Mouse (Mus musculus) kidney, embryonic 16.5 days (tissue): Measurements from ENCODE around the gene Sh3bgrl3. TPM values are rescaled to one million over a fixed set of nuclear protein-coding genes. Genes with fewer than 3 reads are reported as not detected.
"Not testable (repeated sequence)": the region's sequence is repeated elsewhere in the genome, so short reads cannot be mapped to it uniquely, and the experiment has no call there.

Source experiments
- ATAC-seq: fragments of 200-750 bp; cut with Nextera tagmentation; 2 replicates; pipeline ENCODE4 v1.8.0; 2017; ENCODE audit warnings: moderate TSS enrichment; ENCODE audit not compliant: low FRiP score, low TSS enrichment
- H3K27ac ChIP-seq: fragments of 300-500 bp; sonication (generic); 2 replicates; pipeline ENCODE4 v1.5.1; 2014; ENCODE audit warnings: low read length
- H3K27me3 ChIP-seq: fragments of 300-500 bp; sonication (generic); 2 replicates; pipeline ENCODE4 v1.6.1; 2014; ENCODE audit warnings: low read length, control low read depth, mixed read lengths; ENCODE audit not compliant: insufficient read depth
- H3K36me3 ChIP-seq: fragments of 300-500 bp; sonication (generic); 2 replicates; pipeline ENCODE4 v1.6.1; 2014; ENCODE audit warnings: low read length, control low read depth, mixed read lengths; ENCODE audit not compliant: insufficient read depth
- H3K4me1 ChIP-seq: fragments of 300-500 bp; sonication (generic); 2 replicates; pipeline ENCODE4 v1.6.1; 2014; ENCODE audit warnings: low read length, control low read depth, mixed read lengths; ENCODE audit not compliant: insufficient read depth
- H3K4me2 ChIP-seq: fragments of 300-500 bp; sonication (generic); replicated peaks from 2 replicates; pipeline ENCODE4 v1.6.1; 2014; ENCODE audit warnings: low read depth, low read length
- H3K4me3 ChIP-seq: fragments of 300-500 bp; sonication (generic); 2 replicates; pipeline ENCODE4 v1.5.1; 2014; ENCODE audit warnings: mild to moderate bottlenecking, low read length
- H3K9ac ChIP-seq: fragments of 300-500 bp; sonication (generic); replicated peaks from 2 replicates; pipeline ENCODE4 v1.6.1; 2014; ENCODE audit warnings: low read length
- H3K9me3 ChIP-seq: fragments of 300-500 bp; sonication (generic); 2 replicates; pipeline ENCODE4 v1.6.1; 2016; ENCODE audit warnings: low read length, control low read depth
- WGBS: fragments of 180-500 bp; shearing (Covaris S2); extraction: QIAGEN DNeasy Blood & Tissue Kit; methylation state at CpG from one replicate; pipeline ENCODE4 v1.1.7; 2014; 5-methylcytosine and 5-hydroxymethylcytosine counted together
- polyA plus RNA-seq: library from polyadenylated mRNA; unstranded; fragments of >200 nt; fragmentation: Nextera tagmentation; extraction: Ambion mirVana; gene quantifications from 2 replicates; pipeline ENCODE4 v1.2.1, GENCODE M21; 2015

The Sh3bgrl3 gene
- polyA plus RNA-seq: 389 and 435 TPM in 2 replicates

DNA sequence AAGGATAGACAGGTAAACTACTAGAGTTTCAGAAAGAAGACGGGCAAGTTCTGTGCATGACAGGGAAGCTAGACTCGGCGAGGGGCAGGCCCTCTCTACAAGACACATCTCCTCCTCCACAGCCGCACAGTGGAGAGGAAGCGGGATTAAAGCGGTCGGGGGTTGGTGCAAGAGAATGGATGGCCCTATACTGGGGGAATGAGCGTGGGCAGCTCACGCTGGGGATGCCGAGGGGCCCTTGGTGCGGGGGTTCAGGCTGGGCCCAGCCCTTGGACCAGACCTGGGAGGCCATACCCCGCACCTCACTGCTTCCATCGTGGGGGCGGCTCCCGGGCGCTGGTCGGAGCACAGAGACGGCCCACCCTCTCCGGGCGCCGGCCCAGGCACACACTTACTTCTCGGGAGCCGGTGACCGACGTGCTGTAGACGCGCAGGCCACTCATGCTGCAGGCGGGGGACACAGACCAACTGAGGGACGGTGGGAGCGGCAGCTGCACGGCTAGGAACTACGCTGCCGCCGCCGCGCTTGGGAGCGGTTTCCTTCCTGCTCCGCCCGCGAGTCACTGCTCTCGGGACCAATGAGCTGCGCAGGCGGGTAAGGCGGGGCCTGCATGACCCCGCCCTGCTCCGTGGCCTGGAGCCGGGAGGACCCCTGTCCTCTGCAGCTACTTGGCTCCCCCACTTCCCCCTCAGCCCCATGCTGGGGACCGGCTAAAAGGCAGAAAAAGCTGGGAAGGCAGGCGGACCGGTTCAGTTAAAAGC is at the start of gene Sh3bgrl3:
Gene Sh3bgrl3, minus strand, starts transcription at position 569 of the 762 bp plus-strand sequence.
- Histone ChIP-seq H3K4me1 (peaks cover 25% of the 10 kb centered on the region), H3K4me3 (peak within 1 kb of the TSS; percentile 86), H3K36me3 (peaks cover 7% of the 10 kb centered on the region; the same call in 1 of the 2 replicates), H3K27me3 (no peaks in the 10 kb centered on the region), H3K4me2 (peak within 1 kb of the TSS; percentile 88), H3K27ac (peak within 1 kb of the TSS; percentile 95), H3K9me3 (no peaks in the 10 kb centered on the region), H3K9ac (peak within 1 kb of the TSS; percentile 90)
- ATAC-seq: peak; percentile 94
- under 1% methylated on average over 49 of the region's 50 CpGs for WGBS

DNA sequence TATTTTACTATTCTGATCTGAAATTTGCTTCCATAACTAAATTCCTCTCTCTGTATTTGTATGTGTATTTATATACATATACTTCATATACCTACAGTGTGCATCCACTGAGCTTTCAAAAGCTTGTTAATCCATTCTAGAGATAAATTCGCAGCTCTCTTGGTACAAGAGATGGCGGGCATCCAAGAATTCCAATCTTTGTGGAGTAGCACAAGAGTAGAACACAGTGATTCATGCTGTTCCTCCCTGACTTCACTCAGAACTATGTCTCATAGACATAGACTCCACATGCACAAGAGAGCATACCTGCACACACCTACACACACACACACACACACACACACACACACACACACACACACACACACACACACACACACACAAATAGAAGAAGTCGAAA is 43.8 kb upstream of the Sh3bgrl3 start:
- ATAC-seq: no peak
- Histone ChIP-seq H3K27ac (no peak overlapping the region), H3K27me3 (no peaks in the 10 kb centered on the region), H3K36me3 (peaks cover 3% of the 10 kb centered on the region; the same call in 1 of the 2 replicates), H3K9ac (no peak overlapping the region), H3K9me3 (no peaks in the 10 kb centered on the region), H3K4me2 (no peak overlapping the region), H3K4me3 (no peak overlapping the region), H3K4me1 (no peaks in the 10 kb centered on the region)
- WGBS: 78% methylated on average over 3 of the region's 3 CpGs

DNA sequence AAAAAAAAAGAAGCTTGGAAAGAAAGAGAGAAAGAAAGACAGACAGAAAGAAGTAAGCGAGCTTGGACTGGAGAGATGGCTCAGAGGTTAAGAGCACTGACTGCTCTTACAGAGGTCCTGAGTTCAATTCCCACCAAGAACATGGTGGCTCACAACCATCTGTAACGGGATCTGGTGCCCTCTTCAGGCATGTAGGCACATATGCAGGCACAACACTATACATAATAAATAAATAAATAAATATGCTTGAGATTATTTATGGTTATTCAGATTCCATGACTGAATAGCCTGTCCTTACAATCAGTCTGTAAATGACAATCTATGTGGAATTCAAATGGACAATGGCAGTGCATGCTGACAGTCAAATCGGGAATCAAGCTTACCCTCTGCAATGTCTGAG is 38.3 kb upstream of the Sh3bgrl3 start:
- no peak overlapping the region for H3K27ac ChIP-seq
- H3K4me3 ChIP-seq: no peak overlapping the region
- ATAC-seq: no peak

DNA sequence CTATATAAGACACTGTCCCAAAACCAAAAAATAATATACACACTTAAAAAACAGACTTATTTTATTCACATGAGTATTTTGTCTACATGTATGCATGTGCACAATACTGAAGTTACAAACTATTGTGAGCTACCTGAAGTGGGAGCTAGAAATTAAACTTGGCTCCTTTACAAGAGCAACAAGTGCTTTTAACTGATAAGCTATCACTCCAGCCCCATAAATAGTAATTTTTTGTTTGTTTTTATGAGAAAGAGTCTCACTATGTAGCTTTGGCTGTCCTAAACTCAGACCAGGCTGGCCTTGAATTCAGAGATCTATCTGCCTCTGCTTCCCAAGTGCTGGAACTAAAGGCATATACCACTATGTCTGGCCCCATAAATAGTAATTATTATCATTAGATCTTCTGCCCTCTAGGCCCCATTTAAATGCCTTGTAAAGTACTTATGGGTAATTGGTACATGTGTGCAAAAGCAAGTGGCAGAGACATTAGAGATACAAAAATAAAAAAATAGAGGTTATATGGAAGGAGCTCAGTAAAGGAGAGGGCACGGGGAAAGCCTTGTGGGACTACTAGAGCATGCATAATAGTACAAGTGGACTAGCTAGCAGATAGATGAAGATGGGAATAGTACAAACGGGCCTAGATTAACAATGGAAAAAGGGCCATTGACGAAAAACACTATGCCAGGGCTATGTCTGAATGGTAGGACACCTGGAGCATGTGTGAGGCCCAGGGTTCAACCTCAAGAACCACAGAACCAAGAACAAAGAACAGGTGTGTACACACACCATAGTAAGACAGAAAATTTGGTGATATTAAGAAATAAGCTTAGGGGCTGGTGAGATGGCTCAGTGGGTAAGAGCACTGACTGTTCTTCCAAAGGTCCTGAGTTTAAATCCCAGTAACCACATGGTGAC is 37.2 kb upstream of the Sh3bgrl3 start:
- ATAC-seq: no peak
- H3K36me3 ChIP-seq: peaks cover 7% of the 10 kb centered on the region
- WGBS: 79% methylated on average over 3 of the region's 3 CpGs
- no peaks in the 10 kb centered on the region for H3K27me3 ChIP-seq
- no peaks in the 10 kb centered on the region for H3K4me1 ChIP-seq
- H3K4me3 ChIP-seq: no peak overlapping the region
- no peak overlapping the region for H3K27ac ChIP-seq
- H3K4me2 ChIP-seq: no peak overlapping the region
- no peaks in the 10 kb centered on the region for H3K9me3 ChIP-seq
- H3K9ac ChIP-seq: no peak overlapping the region

More for the DNA sequence above, 38.3 kb upstream of the Sh3bgrl3 start:
- H3K9me3 ChIP-seq: no peaks in the 10 kb centered on the region
- 91% methylated on average over 3 of the region's 3 CpGs for WGBS
- no peaks in the 10 kb centered on the region for H3K27me3 ChIP-seq
- H3K9ac ChIP-seq: no peak overlapping the region
- peaks cover 7% of the 10 kb centered on the region for H3K36me3 ChIP-seq
- H3K4me1 ChIP-seq: no peaks in the 10 kb centered on the region
- no peak overlapping the region for H3K4me2 ChIP-seq

DNA sequence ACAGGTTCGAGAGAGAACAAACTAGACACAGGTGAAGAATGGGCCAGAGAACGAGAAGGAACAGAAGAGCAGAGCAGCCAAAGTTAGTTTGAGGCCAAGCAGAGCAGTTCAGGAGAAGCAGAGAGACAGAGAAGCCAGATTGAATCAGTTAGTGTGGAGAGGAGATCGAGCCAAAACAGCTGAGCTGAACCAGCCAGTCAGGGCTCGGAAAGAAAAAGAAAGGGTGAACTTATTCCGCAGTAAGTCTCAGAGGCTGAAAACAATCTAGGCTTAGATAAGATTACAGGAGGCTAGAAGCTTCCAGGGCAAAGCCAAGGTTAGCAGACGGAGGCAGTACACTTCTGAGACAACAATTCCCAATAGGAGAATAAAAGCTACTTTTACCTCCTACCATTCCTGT is 36.4 kb upstream of the Sh3bgrl3 start:
- Histone ChIP-seq H3K4me3 (peak overlapping the region; percentile 6; the same call in 1 of the 2 replicates), H3K4me1 (no peaks in the 10 kb centered on the region), H3K36me3 (peaks cover 7% of the 10 kb centered on the region), H3K9ac (no peak overlapping the region), H3K27ac (peak overlapping the region; percentile 54), H3K27me3 (no peaks in the 10 kb centered on the region), H3K9me3 (no peaks in the 10 kb centered on the region), H3K4me2 (0 out of 2 replicates have a peak overlapping the region, but pooled peaks have one; percentile 21)
- no peak for ATAC-seq
- WGBS: 69% methylated on average over 6 of the region's 6 CpGs

DNA sequence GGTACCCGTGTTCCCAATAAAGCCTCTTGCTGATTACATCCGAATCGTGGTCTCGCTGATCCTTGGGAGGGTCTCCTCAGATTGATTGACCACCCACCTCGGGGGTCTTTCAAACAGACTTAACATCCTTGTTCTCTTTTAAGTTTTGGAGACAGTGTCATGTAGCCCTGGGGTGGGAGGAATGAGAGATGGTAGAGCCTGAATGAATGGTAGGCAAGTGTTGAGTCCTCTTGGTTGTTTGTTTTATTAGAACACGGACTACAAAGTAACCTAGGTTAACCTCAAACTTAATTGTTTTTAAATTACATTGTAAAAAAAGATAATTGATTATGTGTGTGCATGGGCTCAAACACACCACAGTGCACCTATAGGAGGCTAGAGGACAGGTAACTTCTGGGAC is 36.0 kb upstream of the Sh3bgrl3 start:
- Histone ChIP-seq H3K9ac (no peak overlapping the region), H3K27ac (peak overlapping the region; percentile 54), H3K4me1 (no peaks in the 10 kb centered on the region), H3K27me3 (no peaks in the 10 kb centered on the region), H3K9me3 (no peaks in the 10 kb centered on the region), H3K4me2 (0 out of 2 replicates have a peak overlapping the region, but pooled peaks have one; percentile 21), H3K36me3 (peaks cover 7% of the 10 kb centered on the region), H3K4me3 (peak overlapping the region; percentile 6; the same call in 1 of the 2 replicates)
- whole genome bisulfite sequencing: 81% methylated on average over 5 of the region's 6 CpGs
- no peak for ATAC-seq

DNA sequence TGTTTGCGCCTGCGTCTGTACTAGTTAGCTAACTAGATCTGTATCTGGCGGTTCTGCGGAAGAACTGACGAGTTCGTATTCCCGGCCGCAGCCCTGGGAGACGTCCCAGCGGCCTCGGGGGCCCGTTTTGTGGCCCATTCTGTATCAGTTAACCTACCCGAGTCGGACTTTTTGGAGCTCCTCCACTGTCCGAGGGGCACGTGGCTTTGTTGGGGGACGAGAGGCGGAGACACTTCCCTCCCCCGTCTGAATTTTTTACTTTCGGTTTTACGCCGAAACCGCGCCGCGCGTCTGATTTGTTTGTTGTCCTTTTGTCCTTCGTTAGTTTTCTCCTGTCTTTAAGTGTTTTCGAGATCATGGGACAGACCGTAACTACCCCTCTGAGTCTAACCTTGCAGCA is 31.5 kb upstream of the Sh3bgrl3 start:
- H3K4me1 ChIP-seq, H3K9me3 ChIP-seq, H3K27me3 ChIP-seq, H3K36me3 ChIP-seq, ATAC-seq: not testable (repeated sequence)
- WGBS: 8% methylated on average over 30 of the region's 30 CpGs
- H3K4me3 ChIP-seq: peak overlapping the region; percentile 58
- peak overlapping the region; percentile 56; the same call in 1 of the 2 replicates for H3K27ac ChIP-seq
- peak overlapping the region; percentile 62 for H3K9ac ChIP-seq
- H3K4me2 ChIP-seq: peak overlapping the region; percentile 44

DNA sequence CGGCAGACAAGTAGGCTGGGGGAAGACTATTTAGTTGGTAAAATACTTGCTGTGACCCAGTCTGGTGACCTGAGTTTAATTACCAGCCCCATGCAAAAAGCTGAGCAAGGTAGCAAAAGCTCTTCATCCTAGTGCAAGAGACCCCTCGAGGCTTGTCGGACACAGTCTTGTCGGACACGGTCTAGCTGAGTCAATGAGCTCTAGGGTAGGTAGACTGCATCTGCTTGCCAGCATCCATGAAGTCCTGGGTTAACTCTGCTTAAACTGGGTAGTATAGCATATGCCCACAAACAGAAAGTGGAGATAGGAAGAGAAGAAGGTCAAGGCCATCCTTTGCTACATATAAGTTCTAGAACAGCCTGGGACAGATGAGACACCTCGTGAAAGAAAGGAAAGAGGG is 30.2 kb upstream of the Sh3bgrl3 start:
- peaks cover 5% of the 10 kb centered on the region; the same call in 1 of the 2 replicates for H3K4me1 ChIP-seq
- H3K4me2 ChIP-seq: 0 out of 2 replicates have a peak overlapping the region, but pooled peaks have one; percentile 0
- no peaks in the 10 kb centered on the region for H3K9me3 ChIP-seq
- no peaks in the 10 kb centered on the region for H3K27me3 ChIP-seq
- peak overlapping the region; percentile 45 for H3K27ac ChIP-seq
- no peak overlapping the region for H3K4me3 ChIP-seq
- H3K9ac ChIP-seq: no peak overlapping the region
- 75% methylated on average over 6 of the region's 6 CpGs for WGBS
- peak; percentile 70; the same call in 1 of the 2 replicates for ATAC-seq
- peaks cover 10% of the 10 kb centered on the region for H3K36me3 ChIP-seq

DNA sequence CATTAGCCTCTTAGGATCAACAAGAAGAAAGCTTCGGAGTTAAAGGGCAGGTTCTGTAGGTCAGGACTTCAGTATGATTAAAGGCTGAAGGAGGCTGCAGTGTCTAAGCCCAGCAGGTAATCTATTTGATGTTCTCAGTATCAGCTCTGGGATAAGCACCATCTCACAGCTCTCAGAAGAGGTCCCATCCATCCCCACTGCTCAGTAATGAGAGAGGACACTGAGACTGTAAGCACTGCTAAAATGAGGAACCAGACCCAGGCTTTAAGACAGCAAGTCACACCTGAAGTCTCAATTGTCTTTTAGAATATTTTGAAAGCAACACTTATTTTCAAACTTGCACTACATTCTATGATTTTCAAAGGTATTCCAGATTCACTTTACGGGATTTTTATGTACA is 29.0 kb upstream of the Sh3bgrl3 start:
- H3K9ac ChIP-seq: no peak overlapping the region
- WGBS: 86% methylated on average over 2 of the region's 2 CpGs
- H3K36me3 ChIP-seq: peaks cover 15% of the 10 kb centered on the region
- no peak overlapping the region for H3K4me3 ChIP-seq
- no peak for ATAC-seq
- H3K27me3 ChIP-seq: no peaks in the 10 kb centered on the region
- no peaks in the 10 kb centered on the region for H3K9me3 ChIP-seq
- no peak overlapping the region for H3K4me2 ChIP-seq
- peaks cover 5% of the 10 kb centered on the region; the same call in 1 of the 2 replicates for H3K4me1 ChIP-seq
- no peak overlapping the region for H3K27ac ChIP-seq
